Mouse (Mus musculus) limb, embryonic 12.5 days (tissue): ENCODE results near the gene Irf2bp1. TPM values are rescaled to one million over a fixed set of nuclear protein-coding genes. Genes with fewer than 3 reads are reported as not detected.

Experiments used
- ATAC-seq: fragments of 200-750 bp; cut with Nextera tagmentation; 2 replicates; pipeline ENCODE4 v1.8.0; 2017; ENCODE audit warnings: low read depth, moderate TSS enrichment; ENCODE audit not compliant: insufficient number of reproducible peaks, insufficient read depth, low FRiP score, low TSS enrichment
- H3K27ac ChIP-seq: fragments of 300-500 bp; sonication (generic); 2 replicates; pipeline ENCODE4 v1.5.1; 2016; ENCODE audit warnings: mild to moderate bottlenecking, moderate library complexity
- H3K27me3 ChIP-seq: fragments of 300-500 bp; sonication (generic); 2 replicates; pipeline ENCODE4 v1.6.1; 2016; ENCODE audit warnings: mild to moderate bottlenecking, moderate library complexity
- H3K36me3 ChIP-seq: fragments of 300-500 bp; sonication (generic); 2 replicates; pipeline ENCODE4 v1.6.1; 2016; ENCODE audit warnings: mild to moderate bottlenecking, moderate library complexity
- H3K4me1 ChIP-seq: fragments of 300-500 bp; sonication (generic); replicated peaks from 2 replicates; pipeline ENCODE4 v1.6.1; 2016
- H3K4me2 ChIP-seq: fragments of 300-500 bp; sonication (generic); 2 replicates; pipeline ENCODE4 v1.6.1; 2016; ENCODE audit warnings: mild to moderate bottlenecking, moderate library complexity
- H3K4me3 ChIP-seq: fragments of 300-500 bp; sonication (generic); replicated peaks from 2 replicates; pipeline ENCODE4 v1.5.1; 2016; ENCODE audit warnings: mild to moderate bottlenecking
- H3K9ac ChIP-seq: fragments of 300-500 bp; sonication (generic); replicated peaks from 2 replicates; pipeline ENCODE4 v1.6.1; 2016; ENCODE audit warnings: mild to moderate bottlenecking, moderate library complexity
- H3K9me3 ChIP-seq: fragments of 300-500 bp; sonication (generic); 2 replicates; pipeline ENCODE4 v1.6.1; 2016; ENCODE audit warnings: mild to moderate bottlenecking, moderate library complexity
- WGBS: fragments of 180-500 bp; shearing (Covaris S2); methylation state at CpG from one replicate; pipeline ENCODE4 v1.1.7; 2016; 5-methylcytosine and 5-hydroxymethylcytosine counted together
- polyA plus RNA-seq: library from polyadenylated mRNA; unstranded; fragments of >200 nt; fragmentation: Nextera tagmentation; extraction: Ambion mirVana; gene quantifications from 2 replicates; pipeline ENCODE4 v1.2.1, GENCODE M21; 2016

Irf2bp1 gene
- polyA plus RNA-seq, 1 experiment from 2014 or later, result 44.4 TPM

GRCm38 (mm10) chr7:19001066-19001806, 2.6 kb upstream of the Irf2bp1 start:
- ATAC-seq, result no peak
- H3K27ac ChIP-seq, result peak overlapping the region; percentile 17; the same call in 1 of the 2 replicates
- peaks cover 27% of the 10 kb centered on the region for H3K4me1 ChIP-seq

GRCm38 (mm10) chr7:19001807-19002085, 2.1 kb upstream of the Irf2bp1 start:
- Histone ChIP-seq H3K4me1 (peaks cover 32% of the 10 kb centered on the region), H3K4me2 (no peak overlapping the region), H3K27ac (0 out of 2 replicates have a peak overlapping the region, but pooled peaks have one; percentile 17), H3K36me3 (peaks cover 29% of the 10 kb centered on the region), H3K9ac (no peak overlapping the region; the same call in 1 of the 2 replicates), H3K27me3 (no peaks in the 10 kb centered on the region), H3K4me3 (no peak overlapping the region), H3K9me3 (no peaks in the 10 kb centered on the region)
- ATAC-seq, result no peak
- 46% methylated on average over 3 of the region's 3 CpGs for WGBS

More at GRCm38 (mm10) chr7:19001066-19001806, 2.6 kb upstream of the Irf2bp1 start:
- H3K36me3 ChIP-seq, result peaks cover 29% of the 10 kb centered on the region
- no peaks in the 10 kb centered on the region for H3K27me3 ChIP-seq
- peak overlapping the region; percentile 33 for H3K4me3 ChIP-seq
- no peaks in the 10 kb centered on the region for H3K9me3 ChIP-seq
- H3K4me2 ChIP-seq, result peak overlapping the region; percentile 56
- WGBS, result 25% methylated on average over 18 of the region's 18 CpGs
- H3K9ac ChIP-seq, result peak overlapping the region; percentile 57

GRCm38 (mm10) chr7:19002115-19002514, 1.7 kb upstream of the Irf2bp1 start:
- 31% methylated on average over 4 of the region's 4 CpGs for WGBS
- H3K36me3 ChIP-seq, result peaks cover 33% of the 10 kb centered on the region
- peak overlapping the region; percentile 76; the same call in 1 of the 2 replicates for H3K27ac ChIP-seq
- H3K27me3 ChIP-seq, result no peaks in the 10 kb centered on the region
- peak overlapping the region; percentile 64 for H3K4me2 ChIP-seq
- peak overlapping the region; percentile 37 for H3K4me3 ChIP-seq
- peaks cover 35% of the 10 kb centered on the region for H3K4me1 ChIP-seq
- H3K9ac ChIP-seq, result peak overlapping the region; percentile 58
- no peaks in the 10 kb centered on the region for H3K9me3 ChIP-seq
- no peak for ATAC-seq

GRCm38 (mm10) chr7:19002848-19003498, 871 bp upstream of the Irf2bp1 start:
- H3K36me3 ChIP-seq, result peaks cover 37% of the 10 kb centered on the region
- H3K4me2 ChIP-seq, result peak overlapping the region; percentile 64
- peak overlapping the region; percentile 37 for H3K4me3 ChIP-seq
- 3% methylated on average over 17 of the region's 17 CpGs for WGBS
- ATAC-seq, result peak; percentile 33; the same call in 1 of the 2 replicates
- peaks cover 44% of the 10 kb centered on the region for H3K4me1 ChIP-seq
- H3K9me3 ChIP-seq, result no peaks in the 10 kb centered on the region
- peak overlapping the region; percentile 58 for H3K9ac ChIP-seq
- no peaks in the 10 kb centered on the region for H3K27me3 ChIP-seq
- H3K27ac ChIP-seq, result peak overlapping the region; percentile 76

- H3K9ac ChIP-seq, result peak overlapping the region; percentile 89
- ATAC-seq, result no peak
- H3K4me1 ChIP-seq, result peaks cover 44% of the 10 kb centered on the region
- peak overlapping the region; percentile 96 for H3K4me3 ChIP-seq
- no peaks in the 10 kb centered on the region for H3K9me3 ChIP-seq
- peaks cover 40% of the 10 kb centered on the region for H3K36me3 ChIP-seq
- H3K4me2 ChIP-seq, result peak overlapping the region; percentile 100
- WGBS, result 7% methylated on average over 34 of the region's 34 CpGs
- H3K27me3 ChIP-seq, result no peaks in the 10 kb centered on the region
- peak overlapping the region; percentile 96 for H3K27ac ChIP-seq
These were observed 811 bp downstream of the Irf2bp1 start for GRCm38 (mm10) chr7:19004631-19005079.

GRCm38 (mm10) chr7:19005417-19006121, 1.7 kb downstream of the Irf2bp1 start:
- Histone ChIP-seq H3K27me3 (no peaks in the 10 kb centered on the region), H3K4me1 (peaks cover 44% of the 10 kb centered on the region), H3K4me2 (peak overlapping the region; percentile 100), H3K27ac (0 out of 2 replicates have a peak overlapping the region, but pooled peaks have one; percentile 5), H3K4me3 (peak overlapping the region; percentile 96), H3K36me3 (peaks cover 40% of the 10 kb centered on the region), H3K9ac (peak overlapping the region; percentile 89; the same call in 1 of the 2 replicates), H3K9me3 (no peaks in the 10 kb centered on the region)
- ATAC-seq, result no peak
- 82% methylated on average over 34 of the region's 34 CpGs for WGBS

GRCm38 (mm10) chr7:19006476-19006875, 2.6 kb downstream of the Irf2bp1 start:
- peak overlapping the region; percentile 100 for H3K4me2 ChIP-seq
- peak overlapping the region; percentile 96 for H3K4me3 ChIP-seq
- ATAC-seq, result no peak
- H3K27me3 ChIP-seq, result no peaks in the 10 kb centered on the region
- H3K4me1 ChIP-seq, result peaks cover 41% of the 10 kb centered on the region
- H3K9ac ChIP-seq, result 0 out of 2 replicates have a peak overlapping the region, but pooled peaks have one; percentile 31
- 7% methylated on average over 12 of the region's 12 CpGs for WGBS
- H3K36me3 ChIP-seq, result peaks cover 35% of the 10 kb centered on the region
- H3K9me3 ChIP-seq, result no peaks in the 10 kb centered on the region
- H3K27ac ChIP-seq, result no peak overlapping the region

- no peaks in the 10 kb centered on the region for H3K27me3 ChIP-seq
- H3K27ac ChIP-seq, result peak overlapping the region; percentile 17; the same call in 1 of the 2 replicates
- ATAC-seq, result no peak
- H3K4me3 ChIP-seq, result no peak overlapping the region
- WGBS, result 75% methylated on average over 13 of the region's 13 CpGs
- H3K9ac ChIP-seq, result no peak overlapping the region
- H3K9me3 ChIP-seq, result no peaks in the 10 kb centered on the region
- H3K36me3 ChIP-seq, result peaks cover 35% of the 10 kb centered on the region
- H3K4me2 ChIP-seq, result peak overlapping the region; percentile 100
- H3K4me1 ChIP-seq, result peaks cover 46% of the 10 kb centered on the region
These were observed 3.5 kb downstream of the Irf2bp1 start for GRCm38 (mm10) chr7:19007026-19007977.

- Histone ChIP-seq H3K27me3 (peaks cover 5% of the 10 kb centered on the region; the same call in 1 of the 2 replicates), H3K27ac (no peak overlapping the region), H3K4me2 (no peak overlapping the region), H3K4me3 (no peak overlapping the region), H3K36me3 (peaks cover 27% of the 10 kb centered on the region), H3K4me1 (peaks cover 36% of the 10 kb centered on the region), H3K9ac (no peak overlapping the region), H3K9me3 (no peaks in the 10 kb centered on the region)
- 81% methylated on average over 7 of the region's 7 CpGs for WGBS
- no peak for ATAC-seq
These were observed 6.7 kb downstream of the Irf2bp1 start for GRCm38 (mm10) chr7:19010581-19010980.

GRCm38 (mm10) chr7:19012025-19012621, 8.3 kb downstream of the Irf2bp1 start:
- ATAC-seq, result no peak
- 1% methylated on average over 25 of the region's 31 CpGs for WGBS

More at GRCm38 (mm10) chr7:19012025-19012621, 8.3 kb downstream of the Irf2bp1 start:
- Histone ChIP-seq H3K9ac (peak overlapping the region; percentile 73), H3K4me3 (peak overlapping the region; percentile 36), H3K9me3 (no peaks in the 10 kb centered on the region), H3K27me3 (peaks cover 5% of the 10 kb centered on the region; the same call in 1 of the 2 replicates), H3K4me2 (peak overlapping the region; percentile 70), H3K27ac (peak overlapping the region; percentile 74), H3K36me3 (peaks cover 12% of the 10 kb centered on the region), H3K4me1 (peaks cover 21% of the 10 kb centered on the region)
